Mouse (Mus musculus) spleen, adult 2 months (tissue): ENCODE measurements around the gene Prune1.

Source experiments
- CTCF ChIP-seq: fragments of 200-500 bp; IDR thresholded peaks from 2 replicates; pipeline ENCODE4 v1.5.1; 2011; ENCODE audit warnings: mild to moderate bottlenecking, inconsistent platforms; ENCODE audit not compliant: insufficient read depth, insufficient read length, insufficient replicate concordance; ENCODE audit errors: extremely low read depth
- POLR2A ChIP-seq: fragments of 200-500 bp; IDR thresholded peaks from 2 replicates; pipeline ENCODE4 v1.6.1; 2011; ENCODE audit warnings: low read depth, low read length, inconsistent platforms

- TF ChIP-seq CTCF, result no peak
- no peak for TF ChIP-seq POLR2A
These were observed 41.6 kb upstream of the Prune1 start for GRCm38 (mm10) chr3:95323429-95323828.
